Mouse (Mus musculus): ENCODE data around the gene Dlst. TPM values are rescaled to one million over a fixed set of nuclear protein-coding genes. Genes with fewer than 3 reads are reported as not detected.

Dlst gene
- polyA plus RNA-seq, 1 experiment from 2014 or later = 115 TPM

- Histone ChIP-seq H3K27me3 (ENCODE audit: insufficient read depth, low read length) (no peaks in the 10 kb centered on the region), H3K4me1 (ENCODE audit: insufficient read depth) (no peaks in the 10 kb centered on the region), H3K27ac (ENCODE audit: low read depth) (no peak overlapping the region), H3K9me3 (ENCODE audit: low read depth, low read length) (no peaks in the 10 kb centered on the region), H3K4me3 (ENCODE audit: low read depth, low read length) (no peak overlapping the region), H3K9ac (no peak overlapping the region), H3K4me2 (no peak overlapping the region), H3K36me3 (ENCODE audit: insufficient read depth) (peaks cover 89% of the 10 kb centered on the region)
- TF ChIP-seq CTCF (IDR thresholded peaks at IDR 0.05; ENCODE audit: low read depth) = no peak
- 85% methylated on average over 8 of the region's 8 CpGs for WGBS
- no peak for DNase-seq
- no peak for ATAC-seq (ENCODE audit: insufficient read depth)
Observed at GRCm38 (mm10) chr12:85126986-85127603, 16.5 kb downstream of the Dlst start.

GRCm38 (mm10) chr12:85129426-85129978, 18.9 kb downstream of the Dlst start:
- H3K4me3 ChIP-seq (ENCODE audit: low read depth, low read length) = no peak overlapping the region
- 91% methylated on average over 9 of the region's 9 CpGs for WGBS
- no peak overlapping the region for H3K27ac ChIP-seq (ENCODE audit: low read depth)
- ATAC-seq (ENCODE audit: insufficient read depth) (no peak), DNase-seq (no peak)
- no peaks in the 10 kb centered on the region for H3K27me3 ChIP-seq (ENCODE audit: insufficient read depth, low read length)
- H3K36me3 ChIP-seq (ENCODE audit: insufficient read depth) = peaks cover 89% of the 10 kb centered on the region
- no peak overlapping the region for H3K4me2 ChIP-seq
- no peaks in the 10 kb centered on the region for H3K4me1 ChIP-seq (ENCODE audit: insufficient read depth)
- no peaks in the 10 kb centered on the region for H3K9me3 ChIP-seq (ENCODE audit: low read depth, low read length)
- TF ChIP-seq CTCF (IDR thresholded peaks at IDR 0.05; ENCODE audit: low read depth) = no peak
- no peak overlapping the region for H3K9ac ChIP-seq

DNA sequence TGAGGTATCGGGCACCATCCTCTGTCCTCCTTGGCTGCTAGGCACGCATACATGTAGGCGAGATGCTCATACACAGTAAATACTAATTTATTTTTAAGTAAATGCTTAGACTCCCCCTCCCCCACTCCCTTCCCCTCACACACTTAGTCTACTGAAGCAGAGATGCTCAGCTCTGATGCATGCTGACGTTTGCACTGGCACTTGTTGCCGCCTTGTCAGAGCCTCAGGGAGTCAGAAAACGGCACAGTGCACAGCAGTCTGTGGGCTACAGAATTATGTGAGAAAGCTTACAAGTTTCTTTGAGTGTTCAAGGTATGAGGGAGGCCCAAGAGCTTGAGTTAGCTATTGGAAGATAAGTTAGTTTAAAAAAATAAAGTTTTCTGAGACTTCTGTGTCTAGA, 20.7 kb downstream of the Dlst start:
- no peak overlapping the region for H3K9ac ChIP-seq
- ATAC-seq (ENCODE audit: insufficient read depth) = no peak
- H3K4me2 ChIP-seq = no peak overlapping the region
- no peak overlapping the region for H3K27ac ChIP-seq (ENCODE audit: low read depth)
- no peak for TF ChIP-seq CTCF (IDR thresholded peaks at IDR 0.05; ENCODE audit: low read depth)
- H3K4me1 ChIP-seq (ENCODE audit: insufficient read depth) = no peaks in the 10 kb centered on the region
- DNase-seq = no peak
- H3K27me3 ChIP-seq (ENCODE audit: insufficient read depth, low read length) = no peaks in the 10 kb centered on the region
- H3K4me3 ChIP-seq (ENCODE audit: low read depth, low read length) = no peak overlapping the region
- no peaks in the 10 kb centered on the region for H3K9me3 ChIP-seq (ENCODE audit: low read depth, low read length)
- H3K36me3 ChIP-seq (ENCODE audit: insufficient read depth) = peaks cover 83% of the 10 kb centered on the region
- 87% methylated on average over 6 of the region's 6 CpGs for WGBS

DNA sequence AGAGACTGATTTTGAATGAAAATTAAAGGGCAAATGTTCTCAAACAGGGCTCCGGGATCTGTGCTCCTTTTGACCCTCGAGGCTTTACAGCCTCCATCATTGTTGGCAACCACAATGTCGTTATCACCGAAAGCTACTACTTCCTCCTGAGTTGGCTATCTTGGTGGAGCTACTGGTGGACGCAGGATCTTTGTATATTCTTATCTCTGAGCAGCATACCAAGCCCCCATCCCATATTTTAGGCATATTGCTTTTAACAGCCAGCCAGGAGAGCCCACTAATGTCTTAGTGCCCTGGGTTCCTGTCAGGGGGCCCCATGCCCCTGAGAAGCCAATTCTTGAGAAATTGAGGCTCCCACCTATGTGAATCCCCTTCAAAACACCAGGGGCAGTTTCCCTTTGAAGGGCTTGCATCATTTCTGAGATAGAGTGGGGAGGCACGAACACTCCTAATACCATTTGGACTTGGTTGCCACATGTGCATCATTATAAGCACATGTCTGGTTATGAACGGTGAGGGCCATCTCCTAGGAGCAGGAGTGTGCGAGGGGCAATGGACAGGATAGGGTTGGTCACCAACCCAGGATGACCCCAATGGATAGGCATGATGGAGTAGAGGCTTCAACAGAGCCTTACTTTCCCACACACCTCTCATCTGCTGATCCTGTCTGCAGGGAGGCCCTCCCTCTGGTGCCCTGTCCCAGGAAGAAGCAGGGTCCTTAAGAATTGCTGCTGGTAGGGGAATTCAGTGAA, 23.6 kb downstream of the Dlst start:
- WGBS = 83% methylated on average over 8 of the region's 8 CpGs
- no peaks in the 10 kb centered on the region for H3K27me3 ChIP-seq (ENCODE audit: insufficient read depth, low read length)
- H3K27ac ChIP-seq (ENCODE audit: low read depth) = no peak overlapping the region
- DNase-seq (no peak), ATAC-seq (ENCODE audit: insufficient read depth) (no peak)
- no peak overlapping the region for H3K9ac ChIP-seq
- H3K36me3 ChIP-seq (ENCODE audit: insufficient read depth) = peaks cover 58% of the 10 kb centered on the region
- no peaks in the 10 kb centered on the region for H3K4me1 ChIP-seq (ENCODE audit: insufficient read depth)
- TF ChIP-seq CTCF (IDR thresholded peaks at IDR 0.05; ENCODE audit: low read depth) = no peak
- no peak overlapping the region for H3K4me2 ChIP-seq
- no peak overlapping the region for H3K4me3 ChIP-seq (ENCODE audit: low read depth, low read length)
- no peaks in the 10 kb centered on the region for H3K9me3 ChIP-seq (ENCODE audit: low read depth, low read length)

- H3K27me3 ChIP-seq (ENCODE audit: insufficient read depth, low read length) = 0 out of 2 replicates have a peak, but pooled peaks cover 4% of the 10 kb centered on the region
- 56% methylated on average over 19 of the region's 19 CpGs for WGBS
- H3K4me1 ChIP-seq (ENCODE audit: insufficient read depth) = peaks cover 2% of the 10 kb centered on the region; the same call in 1 of the 2 replicates
- ATAC-seq (ENCODE audit: insufficient read depth) = peak; percentile 64
- DNase-seq = peak; percentile 63
- H3K4me2 ChIP-seq = no peak overlapping the region; the same call in 1 of the 2 replicates
- peak overlapping the region; percentile 52 for H3K27ac ChIP-seq (ENCODE audit: low read depth)
- peaks cover 43% of the 10 kb centered on the region for H3K36me3 ChIP-seq (ENCODE audit: insufficient read depth)
- H3K4me3 ChIP-seq (ENCODE audit: low read depth, low read length) = no peak overlapping the region
- no peak overlapping the region for H3K9ac ChIP-seq
- H3K9me3 ChIP-seq (ENCODE audit: low read depth, low read length) = no peaks in the 10 kb centered on the region
- no peak for TF ChIP-seq CTCF (IDR thresholded peaks at IDR 0.05; ENCODE audit: low read depth)
Observed at GRCm38 (mm10) chr12:85135513-85136470, 25.2 kb downstream of the Dlst start.

DNA sequence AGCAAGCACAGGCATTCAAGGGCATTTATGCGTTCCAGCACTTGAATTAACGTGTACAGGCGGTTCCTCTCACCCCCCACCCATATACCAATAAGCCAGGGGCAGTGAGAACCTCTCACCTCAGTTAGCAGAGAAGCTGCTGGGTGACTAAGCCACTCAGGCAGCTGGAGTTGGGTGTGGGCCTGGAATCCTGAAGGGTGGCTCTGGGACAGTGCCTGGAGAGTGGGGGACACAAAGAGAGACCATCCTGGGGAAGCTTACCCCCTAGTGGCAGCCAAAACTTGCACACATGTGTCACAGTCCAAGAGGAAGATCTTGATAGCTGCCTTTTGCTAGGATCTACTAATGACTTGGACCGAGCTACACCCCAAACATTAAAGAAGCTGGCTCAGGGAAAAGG, 26.0 kb downstream of the Dlst start:
- no peak overlapping the region for H3K4me2 ChIP-seq
- WGBS = 63% methylated on average over 4 of the region's 4 CpGs
- no peaks in the 10 kb centered on the region for H3K9me3 ChIP-seq (ENCODE audit: low read depth, low read length)
- no peak overlapping the region for H3K4me3 ChIP-seq (ENCODE audit: low read depth, low read length)
- DNase-seq (no peak), ATAC-seq (ENCODE audit: insufficient read depth) (no peak)
- no peak overlapping the region for H3K9ac ChIP-seq
- peaks cover 2% of the 10 kb centered on the region; the same call in 1 of the 2 replicates for H3K4me1 ChIP-seq (ENCODE audit: insufficient read depth)
- H3K27ac ChIP-seq (ENCODE audit: low read depth) = peak overlapping the region; percentile 52; the same call in 1 of the 2 replicates
- peak; percentile 44; the same call in 1 of the 2 replicates for TF ChIP-seq CTCF (IDR thresholded peaks at IDR 0.05; ENCODE audit: low read depth)
- 0 out of 2 replicates have a peak, but pooled peaks cover 4% of the 10 kb centered on the region for H3K27me3 ChIP-seq (ENCODE audit: insufficient read depth, low read length)
- peaks cover 34% of the 10 kb centered on the region for H3K36me3 ChIP-seq (ENCODE audit: insufficient read depth)

Measured in lung, embryonic 14.5 days (tissue).